Mouse (Mus musculus) thymus, adult 18-20 months (tissue): ENCODE data around the gene Cacna1a.

Experiments
- DNase-seq, 2 experiments: peaks; one replicate each; pipeline ENCODE4 v3.0.0; 2022; ENCODE audit warnings: mixed read lengths in 2 of 2

Cacna1a gene

DNA sequence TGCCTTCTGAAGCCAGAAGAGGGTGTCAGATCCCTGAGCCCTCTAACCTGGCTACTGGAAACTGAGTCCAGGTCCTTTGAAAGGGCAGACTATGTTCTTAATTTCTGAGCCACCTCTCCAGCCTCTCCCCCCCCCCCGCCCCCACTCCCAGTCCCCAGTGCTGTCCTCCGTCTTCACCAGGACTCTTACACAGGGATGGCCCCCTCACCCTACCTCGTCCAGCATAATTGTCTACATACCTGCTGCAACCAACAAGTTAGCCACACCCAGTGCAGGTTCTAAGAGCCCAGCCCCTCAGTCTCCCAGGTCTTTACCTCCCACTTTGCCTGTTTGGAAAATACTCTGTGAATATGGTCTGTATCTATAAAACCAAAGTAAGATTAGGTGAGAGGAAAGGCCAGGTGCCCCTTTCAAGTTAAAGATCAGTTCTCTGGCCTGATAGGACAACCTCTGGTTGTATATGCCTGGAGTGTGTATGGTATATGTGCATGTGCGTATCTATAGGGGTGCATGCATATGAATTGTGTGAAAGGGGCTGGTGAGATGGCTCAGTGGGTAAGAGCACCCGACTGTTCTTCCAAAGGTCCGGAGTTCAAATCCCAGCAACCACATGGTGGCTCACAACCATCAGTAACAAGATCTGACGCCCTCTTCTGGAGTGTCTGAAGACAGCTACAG, 252.5 kb downstream of the Cacna1a start:
- DNase-seq, result no peak

DNA sequence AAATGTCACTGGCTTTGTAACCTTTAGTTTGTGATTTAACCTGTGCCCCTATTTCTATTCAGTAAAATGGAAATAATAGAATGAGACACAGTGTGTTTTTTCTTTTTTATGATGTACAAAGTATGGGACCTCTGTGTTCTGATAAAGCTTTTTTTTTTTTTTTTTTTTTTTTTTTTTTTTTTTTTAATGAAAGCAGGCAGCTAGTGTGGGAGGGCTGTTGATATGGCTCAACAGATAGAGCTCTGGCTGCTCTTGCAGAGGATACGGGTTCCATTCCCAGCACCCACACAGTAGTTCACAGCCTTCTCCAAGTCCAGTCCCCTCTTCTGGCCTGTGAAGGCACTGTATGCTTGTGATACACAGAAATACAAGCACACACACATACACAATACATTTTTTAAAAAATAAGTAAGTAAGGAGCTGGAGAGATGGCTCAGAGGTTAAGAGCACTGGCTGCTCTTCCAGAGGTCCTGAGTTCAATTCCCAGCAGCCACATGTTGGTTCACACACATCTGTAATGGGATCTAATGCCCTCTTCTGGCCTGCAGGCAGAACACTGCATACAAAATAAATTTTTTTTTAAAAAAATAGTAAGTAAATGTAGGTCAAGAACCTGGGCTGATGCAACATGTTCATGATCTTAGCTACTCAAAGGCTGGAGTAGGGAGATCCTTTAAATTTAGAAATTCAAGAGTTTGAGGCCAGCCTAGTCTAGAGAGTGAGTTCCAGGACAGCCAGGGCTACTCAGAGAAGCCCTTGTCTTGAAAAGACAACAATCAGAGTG, 253.5 kb downstream of the Cacna1a start:
- no peak for DNase-seq

DNA sequence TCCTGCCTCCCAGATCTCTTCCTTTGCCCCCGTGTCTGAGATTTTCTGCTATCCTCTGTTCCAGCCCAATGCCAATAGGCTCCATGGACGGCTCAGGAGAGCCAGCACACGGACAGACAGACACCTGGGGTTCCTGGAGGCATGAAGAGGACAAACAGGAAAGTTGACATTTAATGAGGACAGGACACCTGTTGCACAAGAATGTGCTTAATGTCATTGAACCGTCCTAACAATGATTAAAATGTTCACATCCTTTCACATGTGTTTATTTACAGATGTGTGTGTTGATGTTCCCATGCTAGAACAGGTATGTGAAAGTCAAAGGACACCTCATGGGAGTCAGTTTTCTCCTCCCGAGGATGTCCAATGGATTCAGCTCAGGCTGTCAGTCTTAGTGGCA, 254.8 kb downstream of the Cacna1a start:
- no peak for DNase-seq

DNA sequence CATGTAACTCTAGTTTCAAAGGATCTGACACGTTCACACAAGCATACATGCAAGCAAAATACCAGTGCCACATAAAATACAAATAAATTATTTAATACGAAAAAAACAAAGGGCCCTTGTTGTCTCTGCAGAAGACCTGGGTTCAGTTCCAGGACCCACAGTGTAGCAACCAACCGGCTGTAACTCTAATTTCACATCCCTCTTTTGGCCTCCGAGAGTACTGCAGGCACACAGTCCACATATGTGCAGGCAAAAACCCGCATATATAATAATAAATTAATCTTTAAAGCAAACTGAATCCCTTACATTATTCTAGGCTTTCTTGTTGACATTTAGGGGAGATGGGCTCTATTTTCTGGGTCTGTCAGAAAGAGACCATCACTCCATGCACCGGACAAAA, 258.6 kb downstream of the Cacna1a start:
- DNase-seq, result no peak

DNA sequence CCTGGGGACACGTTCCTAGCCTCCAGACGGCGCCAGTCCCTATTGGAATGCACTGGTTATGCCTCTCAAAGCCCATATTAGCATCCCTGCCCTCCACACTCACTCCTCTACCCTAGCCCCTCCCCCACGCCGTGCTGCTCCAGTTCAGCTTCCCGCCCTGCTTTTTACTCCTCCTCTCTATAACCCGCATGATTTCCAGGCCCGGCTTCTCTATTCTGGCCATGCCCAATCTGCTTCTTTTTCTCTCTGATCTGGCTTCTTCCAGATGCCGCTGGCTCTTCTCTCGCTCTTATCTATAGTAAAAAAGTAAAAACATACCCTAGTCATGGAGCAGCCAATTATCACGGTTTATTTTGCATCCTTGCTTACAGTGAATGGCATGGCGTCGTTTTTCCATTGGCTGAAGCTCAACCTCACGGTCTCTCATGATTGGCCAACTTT, 259.2 kb downstream of the Cacna1a start:
- no peak for DNase-seq

DNA sequence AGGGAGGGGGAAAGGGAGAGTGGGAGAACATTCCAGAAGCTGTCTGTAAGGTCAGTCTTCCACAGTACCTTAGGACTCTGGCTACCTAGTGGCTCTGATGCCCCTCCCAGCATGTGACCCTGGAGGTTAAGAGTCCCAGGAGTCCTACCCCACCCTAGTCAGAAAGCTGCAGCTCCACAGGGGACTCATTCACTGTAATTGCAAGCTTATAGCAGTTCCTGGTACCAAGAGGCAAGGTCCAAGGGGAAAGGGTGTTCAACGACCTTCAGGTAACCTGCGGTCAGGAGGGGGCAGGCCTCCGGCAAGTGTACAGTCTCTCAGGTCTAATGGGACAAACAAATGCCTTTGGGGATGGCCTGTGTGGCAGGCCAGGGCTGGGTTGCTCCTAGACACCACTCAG, 262.0 kb downstream of the Cacna1a start:
- DNase-seq, result no peak

DNA sequence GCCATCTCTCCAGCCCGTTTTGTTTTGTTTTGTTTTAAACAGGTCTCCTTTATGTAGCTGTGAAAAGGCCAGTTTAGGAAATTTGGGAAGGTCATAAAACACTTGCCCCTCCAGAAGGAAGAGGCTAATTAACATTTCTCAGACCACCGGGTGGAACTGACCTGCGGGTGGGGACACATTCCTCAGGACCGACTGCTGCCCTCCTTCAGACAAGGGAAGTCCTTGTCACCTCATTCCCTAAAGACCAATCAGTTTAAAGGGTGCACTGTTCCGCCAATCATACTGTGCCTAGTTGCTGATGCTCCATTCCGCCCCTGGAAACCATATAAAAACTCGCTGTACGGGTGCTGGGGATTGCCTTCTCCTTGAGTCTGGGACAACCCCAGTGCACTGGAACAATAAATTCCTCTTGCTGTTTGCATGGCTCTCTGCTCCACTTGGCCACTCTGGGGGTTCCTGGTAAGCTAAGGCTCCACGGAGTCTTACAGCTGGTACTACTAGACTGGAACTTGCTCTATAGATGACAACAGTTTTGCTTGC, 264.9 kb downstream of the Cacna1a start:
- no peak for DNase-seq

DNA sequence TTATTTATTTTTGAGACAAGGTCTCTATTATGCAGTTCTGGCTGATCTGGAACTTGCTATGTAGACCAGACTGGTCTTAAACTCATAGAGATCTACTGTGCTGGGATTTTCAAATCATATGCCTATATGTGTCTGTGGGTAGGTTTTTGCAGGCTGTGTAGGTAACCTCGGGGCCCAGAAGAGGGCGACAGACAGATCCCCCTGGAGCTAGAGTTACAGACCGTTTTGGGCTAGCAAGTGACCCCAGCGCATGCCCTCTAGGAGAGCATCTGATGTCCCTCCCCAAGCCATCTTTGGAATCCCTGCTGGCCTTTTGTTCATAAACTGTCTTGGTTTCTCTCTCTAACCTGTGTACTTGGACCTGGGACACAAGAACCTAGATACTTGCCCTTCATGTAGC, 266.4 kb downstream of the Cacna1a start:
- no peak for DNase-seq

DNA sequence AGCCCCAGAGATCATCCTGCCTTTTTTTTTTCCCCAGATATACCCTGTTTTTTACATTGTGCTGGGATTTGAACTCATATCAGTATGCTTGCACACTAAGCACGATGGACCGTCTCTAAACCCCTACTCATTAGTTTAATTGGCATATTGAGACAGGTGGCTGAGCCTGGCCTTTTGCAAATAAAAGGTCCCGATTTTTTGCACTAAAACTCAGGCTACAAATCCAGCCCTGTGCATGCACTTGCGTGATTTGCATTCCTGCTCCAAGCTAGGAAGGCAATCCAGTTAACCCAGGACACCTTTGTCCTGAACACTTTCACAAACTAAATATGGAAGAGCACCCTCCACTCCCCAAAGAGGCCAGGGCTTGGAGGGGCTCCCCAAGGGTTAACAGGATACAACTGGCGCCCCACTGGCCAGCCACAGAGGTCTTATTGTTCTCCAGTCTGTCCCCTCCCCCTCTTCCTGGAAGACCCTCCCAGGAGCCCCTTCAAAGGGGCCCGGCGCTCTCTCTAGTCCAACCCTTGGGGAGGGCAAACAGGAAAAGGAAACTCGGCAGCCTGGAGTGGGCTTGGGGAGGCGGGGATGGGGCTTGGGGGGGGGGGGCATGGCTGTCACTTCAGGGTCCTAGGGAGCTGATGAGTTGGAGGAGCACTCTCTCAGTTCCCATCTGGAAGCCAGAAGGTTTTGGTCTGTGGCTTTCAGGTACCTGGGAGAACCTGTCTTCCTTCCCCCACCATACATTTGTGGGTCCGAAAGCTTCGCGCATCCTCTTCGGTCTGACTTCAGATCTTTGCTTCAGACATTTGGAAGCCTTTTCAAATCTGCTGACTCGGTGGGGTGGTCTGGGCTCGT, 267.3 kb downstream of the Cacna1a start:
- DNase-seq, result no peak

DNA sequence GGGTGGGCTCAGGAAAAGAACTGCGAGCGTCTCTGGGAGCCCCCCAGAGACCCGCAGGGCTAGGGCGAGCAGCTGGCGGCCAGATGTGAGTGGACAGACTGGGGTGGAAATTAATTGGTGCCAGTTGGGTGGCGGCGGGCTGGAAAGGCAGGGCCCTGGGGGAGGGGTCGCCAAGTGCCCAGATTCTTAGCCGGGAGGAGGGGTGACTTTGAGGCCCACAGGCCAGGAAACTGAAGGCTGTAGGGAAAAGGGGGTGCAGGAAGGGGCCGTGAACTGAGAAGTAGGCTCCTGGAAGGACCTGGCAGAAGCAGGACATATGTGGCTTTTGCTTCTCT, 267.9 kb downstream of the Cacna1a start:
- DNase-seq, result no peak

DNA sequence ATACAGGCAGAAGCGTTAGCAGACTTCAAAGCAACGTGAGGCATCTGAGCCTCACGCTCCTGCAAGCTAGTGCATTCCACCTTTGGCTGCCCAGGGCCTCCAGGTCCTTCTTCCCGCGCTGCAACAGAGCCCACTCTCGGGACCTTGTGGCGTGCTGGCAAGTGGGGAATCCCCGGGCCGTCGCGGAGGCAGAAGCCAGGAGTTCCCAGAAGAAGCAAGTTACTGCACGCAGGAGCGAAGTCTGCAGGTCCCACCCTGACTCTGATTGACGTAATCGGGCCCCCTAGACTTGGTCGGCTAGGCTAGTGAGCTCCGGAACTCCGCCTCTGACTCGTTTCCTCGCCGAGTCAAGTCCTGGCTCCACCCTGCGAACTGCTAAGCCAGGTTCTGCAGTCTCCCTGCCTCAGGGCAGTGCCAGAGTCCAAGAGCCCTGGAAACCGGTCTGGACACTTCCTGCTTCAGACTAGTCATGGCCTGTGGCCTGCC, 268.4 kb downstream of the Cacna1a start:
- peak; percentile 74 to 79 for DNase-seq

DNA sequence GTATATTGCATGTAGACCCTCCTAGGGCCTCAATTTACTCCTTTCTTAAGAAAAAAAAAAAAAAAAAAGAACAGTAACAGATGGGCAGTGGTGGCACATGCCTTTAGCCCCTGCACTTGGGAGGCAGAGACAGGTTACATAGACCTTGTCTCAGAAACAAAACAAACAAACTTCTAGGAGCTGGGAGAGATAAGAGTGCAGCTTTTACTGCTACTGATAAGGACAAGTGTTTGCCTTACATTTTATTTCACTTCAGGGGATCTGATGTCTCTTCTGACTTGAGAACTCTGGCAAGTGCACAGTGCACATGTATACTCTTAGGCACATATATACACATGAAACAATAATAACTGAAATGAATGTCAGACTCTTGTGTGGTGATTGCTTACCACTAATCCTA, 269.0 kb downstream of the Cacna1a start:
- no peak for DNase-seq

DNA sequence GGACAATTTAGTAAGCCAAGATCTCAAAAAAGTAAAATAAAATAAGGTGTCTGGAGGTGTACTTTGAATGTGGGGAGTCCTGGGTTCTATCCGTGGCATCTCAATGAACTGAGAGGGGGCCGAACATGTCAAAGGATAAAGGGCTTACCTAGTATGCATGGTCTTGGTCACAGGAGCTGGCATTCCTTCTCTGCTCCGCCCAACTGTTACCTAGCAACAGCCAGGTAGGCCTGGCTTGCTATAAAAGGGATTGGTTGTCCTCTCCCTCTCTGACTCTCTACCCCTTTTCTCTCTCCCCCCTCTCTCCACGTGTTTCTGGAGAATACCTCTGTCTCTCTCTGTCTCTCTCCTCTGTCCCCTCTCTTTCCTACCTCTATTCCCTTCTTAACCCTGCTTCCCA, 269.4 kb downstream of the Cacna1a start:
- no peak for DNase-seq

DNA sequence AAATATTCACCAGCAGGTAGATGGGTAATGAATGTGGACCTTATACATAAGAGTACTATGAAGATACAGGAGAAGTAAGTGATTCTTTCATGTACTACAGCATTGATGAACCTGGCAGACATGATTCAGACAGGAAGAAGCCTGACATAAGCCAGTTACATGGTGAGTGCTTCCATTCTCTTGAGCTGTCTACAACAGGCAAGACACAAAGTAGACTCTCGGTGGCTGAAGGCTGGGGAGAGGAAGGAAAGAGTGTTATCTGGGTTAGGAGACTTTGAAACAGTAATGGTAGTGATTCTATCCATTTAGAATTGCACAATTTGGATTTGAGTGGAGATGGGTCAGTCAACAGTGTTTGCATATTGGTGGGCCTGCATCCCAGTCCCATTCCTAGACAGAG, 270.7 kb downstream of the Cacna1a start:
- no peak for DNase-seq

DNA sequence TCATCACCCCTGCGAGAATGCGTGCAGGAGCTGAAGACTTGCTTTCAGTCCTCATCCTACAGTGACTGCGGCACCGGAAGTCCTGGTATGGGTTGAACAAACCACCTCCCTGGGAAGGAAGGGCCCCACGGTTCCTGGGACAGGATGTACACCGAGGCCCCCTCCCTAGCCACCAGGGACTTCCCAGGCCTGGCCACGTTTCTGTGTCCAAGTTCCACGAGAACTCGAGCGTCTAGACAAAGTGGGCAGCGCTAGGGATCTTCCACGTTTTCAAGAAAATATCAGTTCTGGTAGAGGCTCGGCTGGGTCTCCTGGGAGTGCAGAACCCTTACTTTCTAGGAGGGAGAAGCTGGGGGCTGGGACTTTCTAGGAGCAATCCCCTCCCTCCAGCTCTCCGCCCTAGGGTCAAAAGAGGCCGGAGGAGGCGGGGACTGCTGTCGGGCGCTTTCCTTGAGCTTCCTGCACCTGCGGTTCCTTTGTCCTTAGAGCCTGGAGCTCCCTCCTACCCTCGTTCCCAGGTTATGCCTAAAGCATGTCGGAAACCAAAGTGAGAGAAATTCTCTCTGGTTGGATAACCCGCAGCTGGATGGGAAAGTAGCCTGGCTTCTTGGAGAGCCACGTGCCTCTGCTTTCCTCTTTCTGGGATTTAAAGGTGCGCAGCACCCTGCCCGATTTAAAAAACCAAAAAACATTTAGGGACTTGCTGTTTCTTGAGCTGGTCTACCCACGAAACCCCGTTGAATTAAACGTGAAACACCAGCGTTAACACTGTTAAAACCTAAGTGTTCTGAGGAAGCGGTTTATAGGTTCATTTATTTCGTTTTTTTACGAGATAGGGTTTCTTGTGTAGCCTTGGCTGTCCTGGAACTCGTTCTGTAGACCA, 271.9 kb downstream of the Cacna1a start:
- DNase-seq, result peak; percentile 70 to 81

DNA sequence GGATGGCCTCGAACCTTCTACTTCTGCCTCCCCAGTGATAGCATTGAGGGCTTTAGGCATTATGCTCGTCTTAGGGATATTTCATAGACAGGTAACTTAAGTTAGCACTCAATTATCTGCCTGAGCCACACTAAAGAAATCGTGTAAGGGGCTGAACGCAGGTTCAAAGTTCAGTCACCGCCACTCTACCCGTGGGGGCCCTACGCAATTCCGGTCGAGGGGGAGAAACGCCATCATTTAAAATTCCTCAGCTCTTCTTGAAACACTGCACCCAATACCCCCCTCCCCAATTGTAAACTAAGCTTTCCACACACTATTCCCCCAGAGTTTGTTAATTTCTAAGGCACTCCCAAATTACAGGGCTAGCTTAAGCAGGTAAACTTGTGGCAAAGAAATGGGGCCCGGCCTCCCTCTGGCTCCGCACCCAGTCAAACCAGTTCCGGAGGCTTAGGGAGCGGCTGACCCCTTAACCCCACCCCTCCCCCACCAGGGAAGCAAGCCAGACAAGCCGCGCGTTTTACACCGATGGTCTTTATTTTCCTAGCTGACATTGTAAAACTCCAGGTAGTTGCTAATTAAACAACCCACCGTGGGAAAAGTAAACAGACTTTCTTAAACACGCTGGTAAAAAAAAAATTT, 272.7 kb downstream of the Cacna1a start:
- peak in 1 of 2 experiments; percentile 45 for DNase-seq

DNA sequence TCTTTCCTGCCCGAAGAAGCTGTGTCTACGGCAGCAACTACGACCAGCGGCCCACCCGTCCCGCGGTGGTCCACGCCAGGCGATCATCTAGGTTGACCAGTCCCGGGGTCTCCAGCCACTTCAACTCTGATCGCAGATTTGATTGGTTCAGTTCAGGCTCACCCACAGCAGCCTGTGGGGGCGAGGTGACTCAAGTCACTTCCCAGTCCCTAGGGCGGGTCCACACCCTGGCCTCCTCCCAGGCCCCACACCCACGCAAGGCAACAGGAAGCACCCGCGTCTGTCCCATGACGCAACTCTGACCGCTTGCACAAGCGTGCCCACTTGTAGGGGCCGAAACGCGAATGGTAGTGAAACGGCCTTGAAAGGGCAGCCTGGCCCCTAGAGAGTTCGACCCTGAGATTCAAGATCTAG, 273.2 kb downstream of the Cacna1a start:
- peak; percentile 73 to 84 for DNase-seq

DNA sequence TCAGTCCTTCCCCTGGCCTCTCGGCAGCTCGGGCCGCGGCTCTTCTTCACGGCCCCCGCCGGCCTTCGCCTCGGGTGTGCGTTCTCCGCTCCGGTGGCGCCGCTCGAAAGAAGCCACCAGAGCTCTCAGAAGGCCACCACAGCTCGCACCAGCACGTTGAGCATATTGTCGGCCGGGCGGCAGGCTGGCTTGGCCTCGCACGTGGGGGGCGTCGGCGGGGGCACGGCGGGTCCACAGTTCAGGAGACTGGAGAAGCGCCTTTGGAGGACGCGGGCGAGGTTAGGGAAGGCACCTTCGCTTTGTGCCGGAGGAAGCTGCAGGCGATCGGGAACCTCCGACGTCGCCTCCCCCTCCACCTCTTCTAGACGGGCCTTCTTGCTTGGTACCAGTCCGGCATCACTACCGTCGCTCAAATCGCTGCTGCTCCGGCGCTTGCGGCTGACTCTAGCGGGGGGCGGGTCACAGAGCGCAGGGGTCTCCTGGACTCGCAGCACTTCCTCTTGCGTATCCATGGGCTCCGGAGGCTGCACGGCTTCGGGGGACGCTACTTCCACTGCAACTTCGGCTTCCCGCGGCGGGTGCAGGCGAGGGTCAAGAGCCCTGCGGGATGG, 273.8 kb downstream of the Cacna1a start:
- peak; percentile 54 to 68 for DNase-seq

DNA sequence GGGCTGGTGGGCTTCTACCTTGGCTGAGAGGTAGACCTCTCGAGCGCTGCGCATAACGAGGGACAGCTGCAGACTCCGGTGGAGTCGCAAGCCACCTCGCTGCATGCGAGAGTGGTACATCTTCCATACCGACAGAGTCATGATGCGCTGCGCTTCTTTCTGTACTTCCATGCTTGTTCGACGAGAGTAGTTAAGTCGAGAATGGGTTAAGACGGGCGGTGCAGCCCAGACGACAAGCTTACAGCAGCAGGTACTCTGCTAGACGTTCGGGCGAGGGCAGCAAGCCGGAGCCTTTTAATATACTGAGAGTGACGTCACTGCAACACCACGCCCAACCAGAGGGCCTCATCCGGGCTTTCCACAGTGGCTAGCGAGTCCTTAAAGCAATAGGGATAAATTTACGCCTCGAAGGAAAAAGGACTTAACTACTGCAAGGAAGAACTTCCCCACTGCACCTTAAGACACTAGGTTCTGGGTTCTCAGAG, 274.4 kb downstream of the Cacna1a start, which contains the start of gene Ier2:
Gene Ier2 (minus strand): TSS at position 272 of the 485 bp plus-strand sequence.
- peak; percentile 83 to 90 for DNase-seq

DNA sequence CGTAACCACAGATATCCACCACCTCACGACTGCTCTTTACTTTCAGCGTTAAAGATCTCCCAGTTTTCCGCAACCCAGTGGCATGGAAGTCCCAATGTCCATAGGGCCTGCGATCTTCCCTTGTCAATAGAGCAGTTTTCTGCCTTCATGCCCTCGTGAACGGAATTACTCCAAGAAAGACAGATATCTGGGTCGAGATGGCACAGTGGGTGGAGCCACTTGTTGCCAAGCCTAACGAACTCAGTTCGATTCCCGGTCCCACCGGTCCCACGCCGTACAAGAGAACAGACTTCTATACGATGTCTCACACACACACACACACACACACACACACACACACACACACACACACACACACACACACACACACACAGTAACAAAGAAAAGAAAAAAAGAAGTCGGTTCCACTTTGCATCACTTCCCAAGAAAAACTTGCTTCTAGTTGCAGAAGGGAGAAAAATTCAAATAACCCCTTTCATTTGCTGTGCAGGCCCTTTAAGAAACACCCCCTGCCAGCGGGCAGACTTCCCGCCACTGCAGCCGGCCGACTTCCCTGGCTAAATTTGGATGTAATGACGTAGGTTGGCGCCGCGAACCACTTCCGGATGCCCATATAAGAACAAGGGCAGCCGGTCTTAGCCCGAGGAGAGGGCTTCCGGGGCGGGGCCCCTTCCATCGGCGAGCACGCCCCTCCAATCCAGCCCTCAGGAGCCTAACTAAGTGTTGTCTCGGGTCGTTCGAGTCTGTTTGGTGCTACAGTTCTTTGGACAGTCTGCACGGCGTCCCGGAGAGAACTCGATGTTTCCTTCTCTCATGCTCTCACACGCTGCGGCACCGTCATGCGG, 275.5 kb downstream of the Cacna1a start:
- DNase-seq, result peak; percentile 89 to 94
